Mouse (Mus musculus): ENCODE measurements around the gene Mdga1. TPM values are rescaled to one million over a fixed set of nuclear protein-coding genes. Genes with fewer than 3 reads are reported as not detected.

Mdga1 gene
- 14.3 and 14.7 TPM in 2 replicates for polyA plus RNA-seq (2015; fragmentation: Nextera tagmentation; extraction: Ambion mirVana)

- H3K4me2 ChIP-seq (ENCODE audit: low read length) = no peak within 1 kb of the TSS
- no peak within 1 kb of the TSS for H3K4me3 ChIP-seq (ENCODE audit: low read depth, low read length)
These were observed at the start of gene Mdga1 for GRCm38 (mm10) chr17:29970037-29970555. TSS of gene Mdga1 (minus strand) at chr17:29970087.

GRCm38 (mm10) chr17:30018927-30019610 lies 49.2 kb upstream of the Mdga1 start:
- Histone ChIP-seq H3K9ac (ENCODE audit: low read depth, low read length) (no peak overlapping the region), H3K27me3 (ENCODE audit: control insufficient read depth, insufficient read depth, low read depth, low read length) (no peaks in the 10 kb centered on the region), H3K27ac (ENCODE audit: low read length) (no peak overlapping the region), H3K4me3 (ENCODE audit: low read depth, low read length) (no peak overlapping the region), H3K4me2 (ENCODE audit: low read length) (no peak overlapping the region), H3K9me3 (replicated peaks; ENCODE audit: control insufficient read depth, low read length, poor library complexity, severe bottlenecking) (no peaks in the 10 kb centered on the region), H3K36me3 (ENCODE audit: control insufficient read depth, insufficient read depth, low read length) (no peaks in the 10 kb centered on the region), H3K4me1 (ENCODE audit: control insufficient read depth, insufficient read depth, low read length) (peaks cover 11% of the 10 kb centered on the region; the same call in 1 of the 2 replicates)
- no peak for ATAC-seq
- 81% methylated on average over 12 of the region's 12 CpGs for WGBS

More at GRCm38 (mm10) chr17:29970037-29970555, at the start of gene Mdga1:
- WGBS = 62% methylated on average over 7 of the region's 7 CpGs
- Histone ChIP-seq H3K4me1 (ENCODE audit: control insufficient read depth, insufficient read depth, low read length) (peaks cover 7% of the 10 kb centered on the region), H3K36me3 (ENCODE audit: control insufficient read depth, insufficient read depth, low read length) (no peaks in the 10 kb centered on the region), H3K27ac (ENCODE audit: low read length) (no peak within 1 kb of the TSS), H3K9ac (ENCODE audit: low read depth, low read length) (no peak within 1 kb of the TSS), H3K27me3 (ENCODE audit: control insufficient read depth, insufficient read depth, low read depth, low read length) (no peaks in the 10 kb centered on the region), H3K9me3 (replicated peaks; ENCODE audit: control insufficient read depth, low read length, poor library complexity, severe bottlenecking) (no peaks in the 10 kb centered on the region)
- no peak for ATAC-seq

- Histone ChIP-seq H3K4me3 (ENCODE audit: low read depth, low read length) (no peak overlapping the region), H3K36me3 (ENCODE audit: control insufficient read depth, insufficient read depth, low read length) (no peaks in the 10 kb centered on the region), H3K4me2 (ENCODE audit: low read length) (no peak overlapping the region), H3K4me1 (ENCODE audit: control insufficient read depth, insufficient read depth, low read length) (peaks cover 14% of the 10 kb centered on the region; the same call in 1 of the 2 replicates), H3K9me3 (replicated peaks; ENCODE audit: control insufficient read depth, low read length, poor library complexity, severe bottlenecking) (no peaks in the 10 kb centered on the region), H3K27ac (ENCODE audit: low read length) (no peak overlapping the region), H3K27me3 (ENCODE audit: control insufficient read depth, insufficient read depth, low read depth, low read length) (no peaks in the 10 kb centered on the region), H3K9ac (ENCODE audit: low read depth, low read length) (no peak overlapping the region)
- 94% methylated on average over 4 of the region's 4 CpGs for WGBS
- no peak for ATAC-seq
These were observed 44.8 kb upstream of the Mdga1 start for GRCm38 (mm10) chr17:30014660-30015059.

GRCm38 (mm10) chr17:30008392-30008791 lies 38.5 kb upstream of the Mdga1 start:
- Histone ChIP-seq H3K27me3 (ENCODE audit: control insufficient read depth, insufficient read depth, low read depth, low read length) (no peaks in the 10 kb centered on the region), H3K4me1 (ENCODE audit: control insufficient read depth, insufficient read depth, low read length) (peaks cover 43% of the 10 kb centered on the region), H3K9ac (ENCODE audit: low read depth, low read length) (no peak overlapping the region), H3K36me3 (ENCODE audit: control insufficient read depth, insufficient read depth, low read length) (no peaks in the 10 kb centered on the region), H3K4me2 (ENCODE audit: low read length) (peak overlapping the region; percentile 83), H3K27ac (ENCODE audit: low read length) (no peak overlapping the region), H3K9me3 (replicated peaks; ENCODE audit: control insufficient read depth, low read length, poor library complexity, severe bottlenecking) (no peaks in the 10 kb centered on the region), H3K4me3 (ENCODE audit: low read depth, low read length) (no peak overlapping the region)
- ATAC-seq = no peak

GRCm38 (mm10) chr17:30007883-30008282 lies 38.0 kb upstream of the Mdga1 start:
- Histone ChIP-seq H3K4me3 (ENCODE audit: low read depth, low read length) (no peak overlapping the region), H3K9me3 (replicated peaks; ENCODE audit: control insufficient read depth, low read length, poor library complexity, severe bottlenecking) (no peaks in the 10 kb centered on the region), H3K4me1 (ENCODE audit: control insufficient read depth, insufficient read depth, low read length) (peaks cover 45% of the 10 kb centered on the region), H3K27ac (ENCODE audit: low read length) (no peak overlapping the region), H3K9ac (ENCODE audit: low read depth, low read length) (no peak overlapping the region), H3K36me3 (ENCODE audit: control insufficient read depth, insufficient read depth, low read length) (no peaks in the 10 kb centered on the region), H3K27me3 (ENCODE audit: control insufficient read depth, insufficient read depth, low read depth, low read length) (no peaks in the 10 kb centered on the region), H3K4me2 (ENCODE audit: low read length) (peak overlapping the region; percentile 83; the same call in 1 of the 2 replicates)
- no peak for ATAC-seq
- 83% methylated on average over 6 of the region's 6 CpGs for WGBS

GRCm38 (mm10) chr17:30006877-30007276 lies 37.0 kb upstream of the Mdga1 start:
- H3K4me2 ChIP-seq (ENCODE audit: low read length) = peak overlapping the region; percentile 83
- H3K9me3 ChIP-seq (replicated peaks; ENCODE audit: control insufficient read depth, low read length, poor library complexity, severe bottlenecking) = no peaks in the 10 kb centered on the region
- 92% methylated on average over 2 of the region's 2 CpGs for WGBS
- H3K36me3 ChIP-seq (ENCODE audit: control insufficient read depth, insufficient read depth, low read length) = no peaks in the 10 kb centered on the region
- H3K4me3 ChIP-seq (ENCODE audit: low read depth, low read length) = no peak overlapping the region
- H3K9ac ChIP-seq (ENCODE audit: low read depth, low read length) = no peak overlapping the region
- H3K27ac ChIP-seq (ENCODE audit: low read length) = no peak overlapping the region
- no peaks in the 10 kb centered on the region for H3K27me3 ChIP-seq (ENCODE audit: control insufficient read depth, insufficient read depth, low read depth, low read length)
- ATAC-seq = no peak
- H3K4me1 ChIP-seq (ENCODE audit: control insufficient read depth, insufficient read depth, low read length) = peaks cover 45% of the 10 kb centered on the region

GRCm38 (mm10) chr17:30005451-30005941 lies 35.6 kb upstream of the Mdga1 start:
- H3K9ac ChIP-seq (ENCODE audit: low read depth, low read length) = peak overlapping the region; percentile 98
- H3K27me3 ChIP-seq (ENCODE audit: control insufficient read depth, insufficient read depth, low read depth, low read length) = no peaks in the 10 kb centered on the region
- peak overlapping the region; percentile 95 for H3K4me3 ChIP-seq (ENCODE audit: low read depth, low read length)
- H3K4me2 ChIP-seq (ENCODE audit: low read length) = peak overlapping the region; percentile 83
- WGBS = 0% methylated on average over 13 of the region's 19 CpGs
- H3K36me3 ChIP-seq (ENCODE audit: control insufficient read depth, insufficient read depth, low read length) = no peaks in the 10 kb centered on the region
- peak; percentile 18; the same call in 1 of the 2 replicates for ATAC-seq
- peak overlapping the region; percentile 98 for H3K27ac ChIP-seq (ENCODE audit: low read length)
- no peaks in the 10 kb centered on the region for H3K9me3 ChIP-seq (replicated peaks; ENCODE audit: control insufficient read depth, low read length, poor library complexity, severe bottlenecking)
- H3K4me1 ChIP-seq (ENCODE audit: control insufficient read depth, insufficient read depth, low read length) = peaks cover 44% of the 10 kb centered on the region

- peaks cover 40% of the 10 kb centered on the region for H3K4me1 ChIP-seq (ENCODE audit: control insufficient read depth, insufficient read depth, low read length)
- H3K36me3 ChIP-seq (ENCODE audit: control insufficient read depth, insufficient read depth, low read length) = no peaks in the 10 kb centered on the region
- H3K9me3 ChIP-seq (replicated peaks; ENCODE audit: control insufficient read depth, low read length, poor library complexity, severe bottlenecking) = no peaks in the 10 kb centered on the region
- no peaks in the 10 kb centered on the region for H3K27me3 ChIP-seq (ENCODE audit: control insufficient read depth, insufficient read depth, low read depth, low read length)
- peak overlapping the region; percentile 98 for H3K9ac ChIP-seq (ENCODE audit: low read depth, low read length)
- peak overlapping the region; percentile 83 for H3K4me2 ChIP-seq (ENCODE audit: low read length)
- H3K27ac ChIP-seq (ENCODE audit: low read length) = peak overlapping the region; percentile 98
- under 1% methylated on average over 25 of the region's 47 CpGs for WGBS
- H3K4me3 ChIP-seq (ENCODE audit: low read depth, low read length) = peak overlapping the region; percentile 95
- peak; percentile 57 for ATAC-seq
These were observed 35.2 kb upstream of the Mdga1 start for GRCm38 (mm10) chr17:30005103-30005443.

All from midbrain, embryonic 16.5 days (tissue).